Comparison of ENCODE assay signal across 8 mouse cellular contexts in genomic region chr1:59484791-59485785, GRCm38 (mm10). TPM values are rescaled to one million over a fixed set of nuclear protein-coding genes. Genes with fewer than 3 reads are reported as not detected.
DNase-seq lines count a peak whose midpoint lies in the region; ATAC-seq and TF ChIP-seq lines count a peak whose summit lies in the region.

No protein-coding gene starts in this region.

- no peaks in the 10 kb centered on the region for H3K36me3 ChIP-seq in heart, postnatal 0 days (replicated peaks; ENCODE audit: control insufficient read depth, insufficient read depth, low read length)
- no peaks in the 10 kb centered on the region for H3K36me3 ChIP-seq in liver, embryonic 14.5 days (replicated peaks; ENCODE audit: control insufficient read depth, insufficient read depth, low read depth)

- no peaks in the 10 kb centered on the region for H3K9me3 ChIP-seq in heart, postnatal 0 days (replicated peaks; ENCODE audit: control insufficient read depth, low read length)
- no peaks in the 10 kb centered on the region for H3K9me3 ChIP-seq in liver, embryonic 14.5 days (ENCODE audit: control insufficient read depth, low read length)

- peaks cover 16% of the 10 kb centered on the region for H3K27me3 ChIP-seq in heart, postnatal 0 days (ENCODE audit: control insufficient read depth, insufficient read depth, low read length)
- peaks cover 6% of the 10 kb centered on the region for H3K27me3 ChIP-seq in liver, embryonic 14.5 days (ENCODE audit: control insufficient read depth, insufficient read depth, low read length)

- no peak for ATAC-seq in heart, postnatal 0 days (ENCODE audit: insufficient read depth, low read depth)
- no peak for ATAC-seq in liver, embryonic 14.5 days (ENCODE audit: insufficient read depth)

- intact Hi-C loops in left cerebral cortex, adult 2 months (cut with DNase I), result loop anchor here (2.0 to 5.0 kb wide), 2 partner anchors 32 to 137 kb away; partner anchors contain the start of gene Gm973
- intact Hi-C loops in left cerebral cortex, postnatal 14 days (cut with DNase I), result loop anchor here (2.0 to 5.0 kb wide), 2 partner anchors 100 to 168 kb away; no protein-coding TSS in a partner anchor

- no peak overlapping the region for H3K27ac ChIP-seq in left cerebral cortex, adult 2 months
- H3K27ac ChIP-seq in heart, postnatal 0 days (ENCODE audit: low read depth), result no peak overlapping the region
- no peak overlapping the region for H3K27ac ChIP-seq in liver, embryonic 14.5 days

- peaks cover 30% of the 10 kb centered on the region for H3K4me1 ChIP-seq in heart, postnatal 0 days (ENCODE audit: control insufficient read depth, insufficient read depth)
- H3K4me1 ChIP-seq in liver, embryonic 14.5 days (replicated peaks; ENCODE audit: control insufficient read depth in 2 of 2, insufficient read depth in 2 of 2, low read length in 1 of 2), result peaks cover 4 to 21% of the 10 kb centered on the region in 2 experiments; a peak in 2 of 4 replicates

- WGBS in heart, postnatal 0 days, result 58% methylated on average over 16 of the region's 16 CpGs
- 51% methylated on average over 16 of the region's 16 CpGs for WGBS in liver, embryonic 14.5 days (ENCODE audit: insufficient replicate concordance)

- no peak for DNase-seq in left cerebral cortex, adult 2 months (ENCODE audit: extremely low spot score in 1 of 2, low spot score in 2 of 2)
- no peak for DNase-seq in left cerebral cortex, postnatal 14 days (ENCODE audit: low spot score in 2 of 2)
- peak; percentile 56 for DNase-seq in cerebellum, adult 8-10 months
- no peak for DNase-seq in heart, postnatal 0 days (ENCODE audit: low spot score)
- no peak for DNase-seq in liver, embryonic 14.5 days (ENCODE audit: low read depth in 3 of 3, low spot score in 3 of 3)
- peak; percentile 72 for DNase-seq in skeletal muscle tissue, adult 2 months (ENCODE audit: low read depth, low spot score)
- no peak for DNase-seq in frontal cortex, adult 2 months (ENCODE audit: extremely low spot score in 1 of 2, low spot score in 1 of 2)
- no peak for DNase-seq in left cerebral cortex, adult 8-10 months (ENCODE audit: low spot score in 2 of 2)

- H3K4me3 ChIP-seq in left cerebral cortex, adult 2 months, result peak overlapping the region; percentile 17; the same call in 1 of the 2 replicates
- H3K4me3 ChIP-seq in heart, postnatal 0 days (ENCODE audit: low read depth, low read length), result peak overlapping the region; percentile 68
- H3K4me3 ChIP-seq in liver, embryonic 14.5 days (ENCODE audit: insufficient read depth in 1 of 2, low read depth in 2 of 2, low read length in 2 of 2), result peak overlapping the region; percentile 28 to 58

- H3K9ac ChIP-seq in heart, postnatal 0 days (replicated peaks; ENCODE audit: low read depth, low read length), result peak overlapping the region; percentile 26; the same call in 1 of the 2 replicates
- H3K9ac ChIP-seq in liver, embryonic 14.5 days (replicated peaks), result no peak overlapping the region

- no peak for TF ChIP-seq CTCF in left cerebral cortex, adult 2 months (IDR thresholded peaks at IDR 0.05)
- no peak for TF ChIP-seq CTCF in heart, postnatal 0 days (IDR thresholded peaks at IDR 0.05; ENCODE audit: low read depth)
- TF ChIP-seq CTCF in liver, embryonic 14.5 days (IDR thresholded peaks at IDR 0.05; ENCODE audit: low read depth), result no peak

- TF ChIP-seq EP300 in heart, postnatal 0 days (IDR thresholded peaks at IDR 0.05; ENCODE audit: low read depth), result no peak
- TF ChIP-seq EP300 in liver, embryonic 14.5 days (IDR thresholded peaks at IDR 0.05; ENCODE audit: low read depth), result no peak

- H3K4me2 ChIP-seq in heart, postnatal 0 days (ENCODE audit: low read depth, low read length), result peak overlapping the region; percentile 97
- peak overlapping the region; percentile 63 for H3K4me2 ChIP-seq in liver, embryonic 14.5 days (ENCODE audit: low read depth)

RNA-seq across cellular contexts. Expression of gene Fzd7, which starts 2.9 kb away (rescaled TPM):
- 1 to 10 TPM; 5.0 to 7.9 TPM for total RNA-seq in left cerebral cortex, adult 2 months (2021)
- 1 to 10 TPM; 5.6 to 6.0 TPM for total RNA-seq in left cerebral cortex, postnatal 14 days (2021)
- total RNA-seq in heart, postnatal 0 days (2014; rRNA removed; ENCODE audit: low replicate concordance), result 7.5 and 9.0 TPM in 2 replicates
- polyA plus RNA-seq in heart, postnatal 0 days (2015; fragmentation: Nextera tagmentation; extraction: Ambion mirVana), result 1.0 and 1.3 TPM in 2 replicates
- polyA plus RNA-seq in liver, embryonic 14.5 days (2012; rRNA removed), result 2.4 and 2.6 TPM in 2 replicates
- polyA plus RNA-seq in liver, embryonic 14.5 days (2014; fragmentation: Nextera tagmentation; extraction: Ambion mirVana), result 1.3 and 1.5 TPM in 2 replicates
- polyA plus RNA-seq in frontal cortex, adult 2 months (2012; rRNA removed), result 3.6 and 4.8 TPM in 2 replicates
- 1 to 10 TPM; 7.7 to 9.5 (median 8.2) TPM for total RNA-seq in left cerebral cortex, adult 8-10 months (2022)

RNA-seq across cellular contexts. Expression of gene Gm973, which starts 31.0 kb away (rescaled TPM):
- total RNA-seq in left cerebral cortex, adult 2 months (2021), result 10 to 100 TPM in 1 of 2 experiments, 1 to 10 TPM in 1; 9.1 to 14.9 TPM
- 1 to 10 TPM; 5.8 to 9.0 TPM for total RNA-seq in left cerebral cortex, postnatal 14 days (2021)
- total RNA-seq in heart, postnatal 0 days (2014; rRNA removed; ENCODE audit: low replicate concordance), result not detected in 2 replicates
- 0.14 and 0.65 TPM in 2 replicates for polyA plus RNA-seq in heart, postnatal 0 days (2015; fragmentation: Nextera tagmentation; extraction: Ambion mirVana)
- polyA plus RNA-seq in liver, embryonic 14.5 days (2012; rRNA removed), result 0.03 and 0.05 TPM in 2 replicates
- not detected in 2 replicates for polyA plus RNA-seq in liver, embryonic 14.5 days (2014; fragmentation: Nextera tagmentation; extraction: Ambion mirVana)
- 7.8 and 9.2 TPM in 2 replicates for polyA plus RNA-seq in frontal cortex, adult 2 months (2012; rRNA removed)
- 10 to 100 TPM; 12.9 to 22.4 (median 17.3) TPM for total RNA-seq in left cerebral cortex, adult 8-10 months (2022)

Comparison
In these comparisons a context has a peak if more than half of its experiments do, and no peak if none do; other contexts are left out.
1. DNase-seq: peak in cerebellum, adult 8-10 months (single experiment) and skeletal muscle tissue, adult 2 months (single experiment); none in left cerebral cortex, adult 2 months (0 of 2), left cerebral cortex, postnatal 14 days (0 of 2), heart, postnatal 0 days (single experiment), liver, embryonic 14.5 days (0 of 3), frontal cortex, adult 2 months (0 of 2) and left cerebral cortex, adult 8-10 months (0 of 2).
2. H3K4me3 ChIP-seq: peak in every context shown above with its lines; median percentile 68 in heart, postnatal 0 days; 43 in liver, embryonic 14.5 days; 17 in left cerebral cortex, adult 2 months.